Mouse (Mus musculus) C2C12 (cell line): Measurements from ENCODE around the gene Tmem114.

Experiments used
- CEBPB ChIP-seq: IDR thresholded peaks from one replicate; pipeline ENCODE4 v1.6.1; 2011; ENCODE audit warnings: low read depth, mild to moderate bottlenecking, control low read depth, moderate library complexity
- CTCF ChIP-seq: IDR thresholded peaks from one replicate; pipeline ENCODE4 v1.5.1; 2011; ENCODE audit not compliant: control insufficient read depth, insufficient read depth, insufficient read length
- FOSL1 ChIP-seq: IDR thresholded peaks from one replicate; pipeline ENCODE4 v1.8.0; 2011; ENCODE audit warnings: mild to moderate bottlenecking, low read length; ENCODE audit not compliant: poor library complexity, insufficient read depth, severe bottlenecking
- MAX ChIP-seq: IDR thresholded peaks from one replicate; pipeline ENCODE4 v1.6.1; 2011; ENCODE audit warnings: mild to moderate bottlenecking, control low read depth
- MYOD1 ChIP-seq: IDR thresholded peaks from one replicate; pipeline ENCODE4 v1.6.1; 2011; ENCODE audit warnings: low read depth; ENCODE audit not compliant: control insufficient read depth, insufficient read length
- MYOG ChIP-seq: IDR thresholded peaks from one replicate; pipeline ENCODE4 v1.6.1; 2011; ENCODE audit not compliant: control insufficient read depth, insufficient read length; ENCODE audit errors: extremely low read depth
- USF1 ChIP-seq: IDR thresholded peaks from one replicate; pipeline ENCODE4 v1.6.1; 2011; ENCODE audit warnings: low read depth, mild to moderate bottlenecking, control low read depth, moderate library complexity

DNA sequence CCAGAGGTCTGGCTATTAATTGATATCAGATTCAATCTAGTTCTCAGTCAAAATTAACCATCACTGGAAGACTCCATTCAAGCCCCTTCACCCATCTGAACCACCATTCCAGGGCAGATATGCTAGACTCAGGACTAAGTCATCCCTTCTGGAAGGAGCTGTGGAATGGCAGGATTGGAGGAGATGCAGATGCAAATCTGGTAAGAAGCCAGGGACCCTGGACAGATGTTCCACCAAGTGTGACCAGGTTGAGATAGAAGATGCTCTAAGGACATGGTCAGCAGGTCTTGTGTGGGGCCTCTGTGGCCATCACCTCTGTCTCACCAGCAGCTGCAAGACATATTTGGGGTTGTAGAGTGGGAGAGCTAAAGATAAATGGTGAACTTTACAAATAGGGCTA is 30.0 kb downstream of the Tmem114 start:
- no peak for TF ChIP-seq MYOD1
- no peak for TF ChIP-seq CTCF
- no peak for TF ChIP-seq MAX
- TF ChIP-seq MYOG = no peak
- no peak for TF ChIP-seq USF1
- no peak for TF ChIP-seq CEBPB
- no peak for TF ChIP-seq FOSL1
